Mouse (Mus musculus) embryonic facial prominence, embryonic 14.5 days (tissue): ENCODE results near the gene Slc1a7. TPM values are rescaled to one million over a fixed set of nuclear protein-coding genes. Genes with fewer than 3 reads are reported as not detected.

Source experiments
- ATAC-seq: fragments of 200-750 bp; cut with Nextera tagmentation; 2 replicates; pipeline ENCODE4 v1.8.0; 2017; ENCODE audit warnings: low read depth, moderate number of reproducible peaks, moderate TSS enrichment
- DNase-seq: peaks from one replicate; pipeline ENCODE4 v3.0.0-alpha.2; 2015; ENCODE audit warnings: low spot score
- H3K27ac ChIP-seq: fragments of 300-500 bp; sonication (generic); replicated peaks from 2 replicates; pipeline ENCODE4 v1.5.1; 2014; ENCODE audit warnings: low read depth, mild to moderate bottlenecking, low read length, moderate library complexity
- H3K27me3 ChIP-seq: fragments of 300-500 bp; sonication (generic); replicated peaks from 2 replicates; pipeline ENCODE4 v1.6.1; 2014; ENCODE audit warnings: low read length; ENCODE audit not compliant: control insufficient read depth, insufficient read depth
- H3K36me3 ChIP-seq: fragments of 300-500 bp; sonication (generic); 2 replicates; pipeline ENCODE4 v1.6.1; 2014; ENCODE audit warnings: low read length, mixed read lengths; ENCODE audit not compliant: control insufficient read depth, insufficient read depth
- H3K4me1 ChIP-seq: fragments of 300-500 bp; sonication (generic); 2 replicates; pipeline ENCODE4 v1.6.1; 2014; ENCODE audit warnings: antibody characterized with exemption, low read length; ENCODE audit not compliant: control insufficient read depth, insufficient read depth
- H3K4me2 ChIP-seq: fragments of 300-500 bp; sonication (generic); 2 replicates; pipeline ENCODE4 v1.6.1; 2014; ENCODE audit warnings: low read depth, mild to moderate bottlenecking, low read length, moderate library complexity, mixed read lengths
- H3K4me3 ChIP-seq: fragments of 300-500 bp; sonication (generic); 2 replicates; pipeline ENCODE4 v1.5.1; 2014; ENCODE audit warnings: low read depth, mild to moderate bottlenecking, low read length
- H3K9ac ChIP-seq: fragments of 300-500 bp; sonication (generic); 2 replicates; pipeline ENCODE4 v1.6.1; 2014; ENCODE audit warnings: low read depth, mild to moderate bottlenecking, low read length, moderate library complexity, mixed read lengths
- H3K9me3 ChIP-seq: fragments of 300-500 bp; sonication (generic); 2 replicates; pipeline ENCODE4 v1.6.1; 2016; ENCODE audit warnings: low read length; ENCODE audit not compliant: control insufficient read depth
- WGBS: fragments of 180-500 bp; shearing (Covaris S2); extraction: QIAGEN DNeasy Blood & Tissue Kit; methylation state at CpG from one replicate; pipeline ENCODE4 v1.1.7; 2014; 5-methylcytosine and 5-hydroxymethylcytosine counted together
- polyA plus RNA-seq: library from polyadenylated mRNA; unstranded; fragments of >200 nt; fragmentation: Nextera tagmentation; extraction: Ambion mirVana; gene quantifications from 2 replicates; pipeline ENCODE4 v1.2.1, GENCODE M21; 2014

Gene Slc1a7
- polyA plus RNA-seq, 1 experiment from 2014 or later, result not detected

- no peak overlapping the region for H3K9ac ChIP-seq
- WGBS, result 53% methylated on average over 5 of the region's 5 CpGs
- peaks cover 5% of the 10 kb centered on the region; the same call in 1 of the 2 replicates for H3K4me1 ChIP-seq
- ATAC-seq (no peak), DNase-seq (no peak)
- no peak overlapping the region for H3K27ac ChIP-seq
- no peak overlapping the region for H3K4me2 ChIP-seq
- no peaks in the 10 kb centered on the region for H3K27me3 ChIP-seq
- H3K9me3 ChIP-seq, result no peaks in the 10 kb centered on the region
- no peaks in the 10 kb centered on the region for H3K36me3 ChIP-seq
- H3K4me3 ChIP-seq, result no peak overlapping the region
Observed at GRCm38 (mm10) chr4:107955691-107956090, 12.4 kb upstream of the Slc1a7 start.

- WGBS, result 68% methylated on average over 7 of the region's 7 CpGs
Observed at GRCm38 (mm10) chr4:107958487-107958886, 9.6 kb upstream of the Slc1a7 start.

DNA sequence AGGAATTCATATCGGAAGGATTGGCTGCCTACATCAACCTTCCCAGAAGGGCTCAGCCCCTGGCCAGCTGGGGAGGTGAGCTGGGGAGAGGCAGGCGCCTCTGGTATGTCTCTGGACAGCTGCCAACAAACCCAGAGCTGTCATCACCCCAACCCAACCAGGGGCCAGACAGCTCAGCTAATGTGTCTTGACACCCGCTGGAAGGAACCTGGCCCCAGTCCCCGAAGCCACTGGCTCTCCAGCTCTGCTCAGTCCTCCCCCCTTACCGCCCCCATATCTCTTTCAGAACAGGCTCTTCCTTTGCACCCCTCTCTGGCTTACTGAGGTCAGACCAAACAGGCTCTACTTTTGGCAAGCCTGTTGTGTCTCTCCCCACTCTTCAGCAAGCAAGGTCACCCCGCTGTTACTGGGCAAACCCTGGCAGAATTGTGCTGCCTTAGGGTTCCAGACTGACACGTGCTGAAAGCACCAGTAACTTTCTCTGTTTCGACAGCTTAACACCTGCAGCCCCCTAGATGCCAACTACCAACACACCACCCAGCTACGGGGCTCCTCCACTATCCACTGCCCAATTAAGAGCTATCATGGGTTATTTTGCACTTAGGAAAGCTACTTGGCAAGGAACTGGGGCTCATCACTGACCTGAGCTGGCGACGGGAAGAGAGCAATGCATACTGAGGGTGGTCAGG, 5.9 kb upstream of the Slc1a7 start:
- DNase-seq (peak; percentile 83), ATAC-seq (peak; percentile 85)

More at GRCm38 (mm10) chr4:107958487-107958886, 9.6 kb upstream of the Slc1a7 start:
- Histone ChIP-seq H3K9ac (no peak overlapping the region), H3K4me1 (peaks cover 13% of the 10 kb centered on the region), H3K9me3 (no peaks in the 10 kb centered on the region), H3K27ac (no peak overlapping the region), H3K36me3 (no peaks in the 10 kb centered on the region), H3K4me2 (no peak overlapping the region), H3K27me3 (no peaks in the 10 kb centered on the region), H3K4me3 (no peak overlapping the region)
- ATAC-seq (no peak), DNase-seq (no peak)

DNA sequence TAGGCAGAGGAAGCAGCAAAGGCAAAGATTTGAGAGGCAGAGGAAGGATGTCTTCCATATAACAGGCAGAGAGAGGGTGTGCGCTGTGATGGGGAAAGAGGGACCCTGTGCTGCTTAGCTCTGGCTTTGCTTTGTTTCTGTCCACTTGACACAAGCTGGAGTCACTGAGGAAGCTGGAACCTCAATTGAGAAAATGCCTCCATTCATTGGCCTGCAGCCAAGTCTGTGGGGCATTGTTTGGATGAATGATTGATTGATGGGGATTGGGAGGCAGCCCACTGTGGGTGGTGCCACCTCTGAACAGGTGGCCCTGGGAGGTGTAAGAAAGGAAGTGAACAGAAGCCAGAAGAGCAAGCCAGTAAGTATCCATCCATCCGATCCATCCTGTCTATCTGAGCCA, 5.3 kb upstream of the Slc1a7 start:
- DNase-seq (no peak), ATAC-seq (no peak)
- H3K27ac ChIP-seq, result no peak overlapping the region
- 85% methylated on average over 2 of the region's 2 CpGs for WGBS
- H3K27me3 ChIP-seq, result no peaks in the 10 kb centered on the region
- no peak overlapping the region for H3K4me3 ChIP-seq
- H3K9ac ChIP-seq, result no peak overlapping the region
- no peaks in the 10 kb centered on the region for H3K36me3 ChIP-seq
- H3K4me2 ChIP-seq, result no peak overlapping the region
- no peaks in the 10 kb centered on the region for H3K9me3 ChIP-seq
- H3K4me1 ChIP-seq, result peaks cover 8% of the 10 kb centered on the region

More for the DNA sequence above, 5.9 kb upstream of the Slc1a7 start:
- Histone ChIP-seq H3K27me3 (no peaks in the 10 kb centered on the region), H3K4me3 (no peak overlapping the region), H3K36me3 (no peaks in the 10 kb centered on the region), H3K9ac (no peak overlapping the region), H3K4me1 (peaks cover 8% of the 10 kb centered on the region), H3K9me3 (no peaks in the 10 kb centered on the region), H3K4me2 (no peak overlapping the region), H3K27ac (no peak overlapping the region)
- WGBS, result 46% methylated on average over 11 of the region's 11 CpGs

- H3K9ac ChIP-seq, result no peak overlapping the region
- no peak overlapping the region for H3K4me2 ChIP-seq
- no peaks in the 10 kb centered on the region for H3K27me3 ChIP-seq
- no peaks in the 10 kb centered on the region for H3K9me3 ChIP-seq
- peaks cover 7% of the 10 kb centered on the region for H3K4me1 ChIP-seq
- DNase-seq, result no peak
- no peak overlapping the region for H3K27ac ChIP-seq
- H3K4me3 ChIP-seq, result no peak overlapping the region
- WGBS, result 50% methylated on average over 5 of the region's 5 CpGs
- no peaks in the 10 kb centered on the region for H3K36me3 ChIP-seq
- ATAC-seq, result no peak
Observed at GRCm38 (mm10) chr4:107966416-107967109, 1.6 kb upstream of the Slc1a7 start.

GRCm38 (mm10) chr4:107969781-107970180, 1.6 kb downstream of the Slc1a7 start:
- H3K4me2 ChIP-seq, result no peak overlapping the region
- no peak overlapping the region for H3K4me3 ChIP-seq
- no peak for ATAC-seq
- H3K36me3 ChIP-seq, result no peaks in the 10 kb centered on the region
- no peaks in the 10 kb centered on the region for H3K9me3 ChIP-seq
- H3K9ac ChIP-seq, result no peak overlapping the region
- no peak overlapping the region for H3K27ac ChIP-seq
- no peaks in the 10 kb centered on the region for H3K4me1 ChIP-seq
- no peaks in the 10 kb centered on the region for H3K27me3 ChIP-seq
- no peak for DNase-seq

- H3K9ac ChIP-seq, result no peak overlapping the region
- no peaks in the 10 kb centered on the region for H3K4me1 ChIP-seq
- H3K36me3 ChIP-seq, result no peaks in the 10 kb centered on the region
- WGBS, result 85% methylated on average over 1 of the region's 1 CpGs
- H3K4me2 ChIP-seq, result no peak overlapping the region
- H3K27me3 ChIP-seq, result no peaks in the 10 kb centered on the region
- no peak overlapping the region for H3K4me3 ChIP-seq
- ATAC-seq (no peak), DNase-seq (no peak)
- no peak overlapping the region for H3K27ac ChIP-seq
- H3K9me3 ChIP-seq, result no peaks in the 10 kb centered on the region
Observed at GRCm38 (mm10) chr4:107971162-107971561, 3.0 kb downstream of the Slc1a7 start.

- DNase-seq (no peak), ATAC-seq (0 out of 2 replicates have a peak, but pooled peaks have one; percentile 15)
- Histone ChIP-seq H3K4me3 (no peak overlapping the region), H3K27me3 (no peaks in the 10 kb centered on the region), H3K36me3 (no peaks in the 10 kb centered on the region), H3K9ac (no peak overlapping the region), H3K4me2 (no peak overlapping the region), H3K9me3 (no peaks in the 10 kb centered on the region), H3K27ac (no peak overlapping the region), H3K4me1 (no peaks in the 10 kb centered on the region)
- WGBS, result 53% methylated on average over 11 of the region's 11 CpGs
Observed at GRCm38 (mm10) chr4:107974527-107974926, 6.4 kb downstream of the Slc1a7 start.
